Comparison of ENCODE assay signal across 13 mouse cellular contexts in the genomic region with DNA sequence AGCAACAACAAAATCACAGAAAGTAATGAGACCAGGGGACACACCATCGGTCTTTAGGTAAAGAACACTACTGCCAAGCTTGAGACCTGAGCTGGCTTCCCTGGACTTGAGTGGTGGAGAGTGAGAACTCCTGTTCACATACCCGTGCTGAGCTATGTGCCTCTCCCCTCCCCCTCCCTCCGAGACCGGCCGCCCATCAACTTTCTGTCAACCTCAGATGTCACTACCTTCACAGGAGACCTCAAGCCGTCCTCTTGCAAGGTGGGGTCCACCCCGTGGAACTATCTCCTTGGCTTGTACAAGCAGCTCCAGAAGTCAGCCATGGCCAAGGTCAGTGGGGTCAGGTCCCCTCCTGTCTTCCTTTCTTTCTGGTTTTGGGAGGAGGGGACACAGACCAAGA. TPM values are rescaled to one million over a fixed set of nuclear protein-coding genes. Genes with fewer than 3 reads are reported as not detected.
DNase-seq lines count a peak whose midpoint lies in the region; ATAC-seq lines count a peak whose summit lies in the region.
"Had no signal": no experiment of that assay in that cellular context is flagged by ENCODE, and none has a peak within 500 bp of the region (broad histone marks: within the 10 kb centered on the region; RNA-seq: fewer than 3 reads in every experiment).

No protein-coding gene starts in this region.

- H3K9me3 ChIP-seq in kidney, embryonic 14.5 days (ENCODE audit: control insufficient read depth, low read length) = no peaks in the 10 kb centered on the region
- H3K9me3 ChIP-seq in liver, embryonic 12.5 days (replicated peaks) = no peaks in the 10 kb centered on the region
- H3K9me3 ChIP-seq: hindbrain, embryonic 12.5 days; limb, embryonic 13.5 days; midbrain, embryonic 13.5 days; neural tube, embryonic 13.5 days had no signal

- no peak overlapping the region for H3K4me2 ChIP-seq in kidney, embryonic 14.5 days (replicated peaks; ENCODE audit: low read depth, low read length)
- H3K4me2 ChIP-seq in liver, embryonic 12.5 days = peak overlapping the region; percentile 41; the same call in 1 of the 2 replicates
- H3K4me2 ChIP-seq: midbrain, embryonic 13.5 days had no signal

- H3K27me3 ChIP-seq in kidney, embryonic 14.5 days (ENCODE audit: control insufficient read depth, insufficient read depth, low read length) = no peaks in the 10 kb centered on the region
- H3K27me3 ChIP-seq in liver, embryonic 12.5 days (replicated peaks) = peaks cover 10% of the 10 kb centered on the region
- H3K27me3 ChIP-seq: limb, embryonic 13.5 days; midbrain, embryonic 13.5 days; neural tube, embryonic 13.5 days had no signal

- no peak overlapping the region for H3K4me3 ChIP-seq in kidney, embryonic 14.5 days (ENCODE audit: low read length)
- no peak overlapping the region for H3K4me3 ChIP-seq in liver, embryonic 12.5 days
- H3K4me3 ChIP-seq: erythroblast, embryonic 14.5 days; hindbrain, embryonic 12.5 days; limb, embryonic 13.5 days; midbrain, embryonic 13.5 days; neural tube, embryonic 13.5 days had no signal

- WGBS in kidney, embryonic 14.5 days = 56% methylated on average over 7 of the region's 7 CpGs
- 56% methylated on average over 7 of the region's 7 CpGs for WGBS in liver, embryonic 12.5 days (ENCODE audit: insufficient replicate concordance)

- no peaks in the 10 kb centered on the region for H3K36me3 ChIP-seq in kidney, embryonic 14.5 days (ENCODE audit: control insufficient read depth, insufficient read depth, low read length)
- H3K36me3 ChIP-seq in liver, embryonic 12.5 days = no peaks in the 10 kb centered on the region
- H3K36me3 ChIP-seq: hindbrain, embryonic 12.5 days; limb, embryonic 13.5 days; midbrain, embryonic 13.5 days; neural tube, embryonic 13.5 days had no signal

- peak overlapping the region; percentile 28; the same call in 1 of the 2 replicates for H3K9ac ChIP-seq in kidney, embryonic 14.5 days (ENCODE audit: low read depth, low read length)
- H3K9ac ChIP-seq in liver, embryonic 12.5 days = no peak overlapping the region
- H3K9ac ChIP-seq: hindbrain, embryonic 12.5 days; limb, embryonic 13.5 days; midbrain, embryonic 13.5 days had no signal

- no peak overlapping the region for H3K27ac ChIP-seq in kidney, embryonic 14.5 days (ENCODE audit: low read depth, low read length)
- H3K27ac ChIP-seq in liver, embryonic 12.5 days = no peak overlapping the region
- H3K27ac ChIP-seq: hindbrain, embryonic 12.5 days; limb, embryonic 13.5 days; midbrain, embryonic 13.5 days; neural tube, embryonic 13.5 days had no signal

- DNase-seq in gastrocnemius, postnatal 10 days = peak; percentile 6
- no peak for DNase-seq in gastrocnemius, postnatal 14 days
- DNase-seq in kidney, postnatal 25 days = no peak
- DNase-seq in ES-CJ7 (ENCODE audit: low read depth, low spot score) = peak; percentile 72
- DNase-seq in thymus, postnatal 4 days = no peak
- DNase-seq in natural killer cell, adult 2 months (ENCODE audit: low spot score in 2 of 2) = no peak

- intact Hi-C loops in gastrocnemius, postnatal 14 days (cut with DNase I; ENCODE audit: low total_unique reads) = loop anchor here (5.0 kb wide), 1 partner anchor 90 kb away; no protein-coding TSS in a partner anchor

- H3K4me1 ChIP-seq in kidney, embryonic 14.5 days (ENCODE audit: control insufficient read depth, insufficient read depth, low read length) = peaks cover 10% of the 10 kb centered on the region
- peaks cover 40% of the 10 kb centered on the region for H3K4me1 ChIP-seq in liver, embryonic 12.5 days

- ATAC-seq in kidney, embryonic 14.5 days (ENCODE audit: low FRiP score, low TSS enrichment) = no peak
- ATAC-seq in liver, embryonic 12.5 days = no peak

RNA-seq across cellular contexts. Expression of a gene that starts 3.5 kb away (rescaled TPM):
- 10 to 100 TPM; 26.5 to 30.5 TPM for total RNA-seq in gastrocnemius, postnatal 10 days (2021)
- 10 to 100 TPM; 24.7 to 27.9 TPM for total RNA-seq in gastrocnemius, postnatal 14 days (2021)
- polyA plus RNA-seq in kidney, embryonic 14.5 days (2014; fragmentation: Nextera tagmentation; extraction: Ambion mirVana) = 11.1 and 16.0 TPM in 2 replicates
- polyA plus RNA-seq in liver, embryonic 12.5 days (2016; fragmentation: Nextera tagmentation; extraction: Ambion mirVana) = 2.7 and 3.2 TPM in 2 replicates

RNA-seq across cellular contexts. Expression of a gene that starts 24.8 kb away (rescaled TPM):
- 1 to 10 TPM; 6.3 to 7.2 TPM for total RNA-seq in gastrocnemius, postnatal 10 days (2021)
- total RNA-seq in gastrocnemius, postnatal 14 days (2021) = 1 to 10 TPM; 4.2 to 5.7 TPM
- 5.3 and 9.9 TPM in 2 replicates for polyA plus RNA-seq in kidney, embryonic 14.5 days (2014; fragmentation: Nextera tagmentation; extraction: Ambion mirVana)
- 1.2 and 1.3 TPM in 2 replicates for polyA plus RNA-seq in liver, embryonic 12.5 days (2016; fragmentation: Nextera tagmentation; extraction: Ambion mirVana)

RNA-seq across cellular contexts. Expression of a gene that starts 59.4 kb away (rescaled TPM):
- 1 to 10 TPM; 2.7 to 3.9 TPM for total RNA-seq in gastrocnemius, postnatal 10 days (2021)
- 1 to 10 TPM; 1.6 to 2.6 TPM for total RNA-seq in gastrocnemius, postnatal 14 days (2021)
- 6.3 and 12.8 TPM in 2 replicates for polyA plus RNA-seq in kidney, embryonic 14.5 days (2014; fragmentation: Nextera tagmentation; extraction: Ambion mirVana)
- 8.9 and 9.2 TPM in 2 replicates for polyA plus RNA-seq in liver, embryonic 12.5 days (2016; fragmentation: Nextera tagmentation; extraction: Ambion mirVana)

Comparison
In these comparisons a context has a peak if more than half of its experiments do, and no peak if none do; other contexts are left out.
1. DNase-seq: peak in gastrocnemius, postnatal 10 days (single experiment) and ES-CJ7 (single experiment); none in gastrocnemius, postnatal 14 days (single experiment), kidney, postnatal 25 days (0 of 2), thymus, postnatal 4 days (single experiment) and natural killer cell, adult 2 months (0 of 2).